Mouse (Mus musculus): ENCODE measurements around the gene Psma6.
"Not testable (repeated sequence)": the region's sequence is repeated elsewhere in the genome, so short reads cannot be mapped to it uniquely, and the experiment has no call there.

Psma6 gene

GRCm38 (mm10) chr12:55384023-55384749 is at the start of gene Psma6:
Psma6 (plus strand) TSS chr12:55384222.
- DNase-seq (ENCODE audit: low spot score in 2 of 2), result no peak

GRCm38 (mm10) chr12:55338490-55338889 is 45.5 kb upstream of the Psma6 start:
- not testable (repeated sequence) for DNase-seq (ENCODE audit: low spot score in 2 of 2)

GRCm38 (mm10) chr12:55343045-55343444 is 41.0 kb upstream of the Psma6 start:
- DNase-seq (ENCODE audit: low spot score in 2 of 2), result not testable (repeated sequence)

GRCm38 (mm10) chr12:55343998-55344397 is 40.0 kb upstream of the Psma6 start:
- DNase-seq (ENCODE audit: low spot score in 2 of 2), result no peak

GRCm38 (mm10) chr12:55344583-55344982 is 39.4 kb upstream of the Psma6 start:
- no peak for DNase-seq (ENCODE audit: low spot score in 2 of 2)

GRCm38 (mm10) chr12:55353423-55353822 is 30.6 kb upstream of the Psma6 start:
- no peak for DNase-seq (ENCODE audit: low spot score in 2 of 2)

GRCm38 (mm10) chr12:55354904-55355303 is 29.1 kb upstream of the Psma6 start:
- no peak for DNase-seq (ENCODE audit: low spot score in 2 of 2)

- no peak for DNase-seq (ENCODE audit: low spot score in 2 of 2)
Observed at GRCm38 (mm10) chr12:55357303-55357702, 26.7 kb upstream of the Psma6 start.

- no peak for DNase-seq (ENCODE audit: low spot score in 2 of 2)
Observed at GRCm38 (mm10) chr12:55360929-55361328, 23.1 kb upstream of the Psma6 start.

GRCm38 (mm10) chr12:55365083-55365482 is 18.9 kb upstream of the Psma6 start:
- DNase-seq (ENCODE audit: low spot score in 2 of 2), result no peak

- no peak for DNase-seq (ENCODE audit: low spot score in 2 of 2)
Observed at GRCm38 (mm10) chr12:55372424-55373055, 11.5 kb upstream of the Psma6 start.

- DNase-seq (ENCODE audit: low spot score in 2 of 2), result no peak
Observed at GRCm38 (mm10) chr12:55376956-55377609, 6.9 kb upstream of the Psma6 start.

DNA sequence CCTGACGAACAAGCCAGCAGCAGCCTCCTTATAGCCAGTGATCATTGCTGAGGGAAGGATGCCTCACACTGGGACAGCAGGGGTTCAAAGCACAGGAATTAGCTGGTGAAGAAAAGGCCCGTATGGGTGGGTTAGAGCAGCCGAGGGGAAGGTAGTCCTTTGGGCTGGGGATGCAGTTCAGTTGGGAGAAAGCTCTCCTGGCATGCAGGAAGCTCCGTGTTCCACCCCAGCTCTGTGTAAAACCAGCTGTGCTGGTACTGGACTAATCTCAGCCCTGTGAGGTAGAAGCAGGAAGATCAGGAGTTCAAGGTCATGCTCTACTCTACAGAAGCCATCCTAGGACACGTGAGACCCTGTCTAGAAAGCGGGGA is 6.4 kb upstream of the Psma6 start:
- DNase-seq (ENCODE audit: low spot score in 2 of 2), result no peak

GRCm38 (mm10) chr12:55384826-55385225 is 804 bp downstream of the Psma6 start:
- no peak for DNase-seq (ENCODE audit: low spot score in 2 of 2)

DNA sequence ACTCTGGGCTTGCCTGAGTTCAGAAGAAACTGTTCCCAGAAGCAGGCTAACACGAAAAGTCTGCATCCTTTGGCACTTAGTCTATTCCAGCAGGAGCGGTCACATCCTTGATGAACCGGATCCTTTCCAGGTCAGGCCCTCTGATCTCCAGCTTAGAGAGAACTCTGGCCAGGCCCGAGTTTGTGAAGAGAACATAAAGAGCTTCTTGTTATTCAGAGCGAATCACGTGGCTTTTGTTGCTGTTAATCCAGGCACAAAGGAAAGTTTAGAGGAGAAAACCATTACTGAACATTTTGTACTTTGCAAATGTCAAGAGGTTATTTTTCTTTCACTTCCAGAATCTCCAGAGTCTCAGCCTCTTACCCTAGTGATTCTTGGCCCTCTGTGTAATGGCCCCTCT is 1.9 kb downstream of the Psma6 start:
- no peak for DNase-seq (ENCODE audit: low spot score in 2 of 2)

DNA sequence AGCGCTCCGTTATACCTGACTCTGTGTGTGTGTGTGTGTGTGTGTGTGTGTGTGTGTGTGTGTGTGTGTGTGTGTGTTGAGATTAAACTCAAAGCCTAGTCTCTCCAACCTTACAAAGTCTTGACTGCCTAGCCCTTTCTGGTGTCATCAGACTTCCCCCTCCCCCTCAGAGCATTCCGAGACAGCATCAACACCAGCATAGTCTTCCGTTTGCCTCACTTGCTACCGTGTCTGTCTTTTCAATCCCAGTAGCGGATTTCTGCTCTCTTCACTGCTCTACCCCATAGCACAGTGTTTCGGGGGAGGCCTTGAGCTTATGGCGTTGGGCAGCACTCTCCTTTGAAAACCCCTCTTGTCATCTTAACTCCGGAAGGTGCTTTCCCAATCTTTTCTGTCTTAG is 2.4 kb downstream of the Psma6 start:
- DNase-seq (ENCODE audit: low spot score in 2 of 2), result no peak

DNA sequence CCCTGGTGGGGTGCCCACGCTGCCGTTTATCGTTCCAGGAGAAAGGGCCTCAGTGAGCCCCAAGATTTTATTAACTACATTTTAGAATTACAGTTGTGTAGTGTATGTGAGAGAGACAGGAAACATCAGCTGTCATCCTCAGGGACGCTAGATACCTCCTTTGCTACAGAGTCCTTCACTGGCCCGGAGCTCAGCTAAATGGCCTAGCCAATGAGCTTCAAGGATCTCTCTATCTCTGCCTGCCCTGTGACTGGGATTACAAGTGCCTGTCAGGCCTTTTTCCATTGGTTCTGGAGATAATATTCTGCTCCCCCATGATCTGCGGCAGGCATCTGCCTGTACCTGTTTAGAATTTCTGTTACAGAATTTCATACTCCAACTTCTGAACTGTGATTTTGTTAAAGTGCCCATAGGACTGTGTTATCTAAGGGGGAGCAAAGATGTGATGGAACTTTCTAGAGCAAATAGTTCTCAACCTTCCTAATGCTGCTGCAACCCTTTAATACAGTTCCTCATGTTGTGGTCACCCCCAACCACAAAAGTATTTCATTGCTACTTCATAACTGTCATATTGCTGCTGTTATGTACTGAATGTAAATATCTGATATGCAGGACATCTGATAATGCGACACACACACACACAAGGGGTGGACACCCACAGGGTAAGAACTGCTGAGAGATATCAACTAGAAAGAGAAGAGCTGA is 3.2 kb downstream of the Psma6 start:
- no peak for DNase-seq (ENCODE audit: low spot score in 2 of 2)

DNA sequence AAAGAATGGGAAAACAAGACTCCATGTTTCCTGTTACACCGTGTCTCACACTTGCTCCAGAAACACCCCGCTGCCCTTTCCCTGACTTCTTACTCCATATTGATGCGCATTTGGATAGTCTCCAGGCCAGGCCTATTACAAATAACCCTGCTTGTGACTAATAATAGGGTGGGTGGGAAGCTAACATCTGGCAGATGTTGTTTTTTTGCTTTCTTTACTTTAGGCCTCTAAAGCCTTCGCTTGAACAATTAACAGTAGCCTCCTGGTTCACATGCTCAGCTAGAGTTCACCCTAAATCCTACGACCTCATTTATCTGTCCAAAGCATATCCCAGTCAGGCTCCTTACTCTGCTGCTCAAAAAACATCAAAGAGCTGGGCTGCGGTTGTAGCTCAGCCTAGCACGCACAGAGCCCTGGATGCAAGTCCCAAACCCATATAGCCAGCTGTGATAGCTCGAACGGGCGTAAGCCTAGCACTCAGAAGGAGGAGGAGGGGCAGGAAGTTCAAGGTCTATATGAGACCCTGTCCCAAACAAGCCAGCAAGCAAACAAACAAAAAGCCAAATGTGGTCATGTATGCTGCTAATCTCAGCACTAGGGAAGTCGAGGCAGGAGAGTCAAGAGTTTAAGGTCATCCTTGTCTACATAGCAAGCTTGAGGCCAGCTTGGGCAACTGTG is 3.9 kb downstream of the Psma6 start:
- no peak for DNase-seq (ENCODE audit: low spot score in 2 of 2)

DNA sequence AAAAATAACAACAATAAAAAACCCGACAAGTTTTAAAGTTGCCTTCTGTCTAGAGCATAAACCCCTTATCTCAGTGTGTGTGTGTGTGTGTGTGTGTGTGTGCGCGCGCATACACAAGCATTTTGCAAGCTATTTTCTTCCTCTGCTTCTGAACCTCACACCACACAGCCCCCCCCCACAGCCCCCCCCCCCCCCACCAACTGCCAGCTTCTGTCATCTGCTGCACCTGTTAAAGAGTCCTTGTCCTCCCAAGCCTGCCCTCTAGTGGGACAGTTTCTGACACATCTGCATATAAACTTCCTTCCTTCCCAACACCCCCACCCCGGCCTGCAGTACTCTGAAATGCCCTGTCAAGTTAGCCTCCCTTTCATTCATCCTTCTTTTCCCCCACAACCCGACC is 4.5 kb downstream of the Psma6 start:
- no peak for DNase-seq (ENCODE audit: low spot score in 2 of 2)

GRCm38 (mm10) chr12:55389132-55390081 is 5.4 kb downstream of the Psma6 start:
- no peak for DNase-seq (ENCODE audit: low spot score in 2 of 2)

DNA sequence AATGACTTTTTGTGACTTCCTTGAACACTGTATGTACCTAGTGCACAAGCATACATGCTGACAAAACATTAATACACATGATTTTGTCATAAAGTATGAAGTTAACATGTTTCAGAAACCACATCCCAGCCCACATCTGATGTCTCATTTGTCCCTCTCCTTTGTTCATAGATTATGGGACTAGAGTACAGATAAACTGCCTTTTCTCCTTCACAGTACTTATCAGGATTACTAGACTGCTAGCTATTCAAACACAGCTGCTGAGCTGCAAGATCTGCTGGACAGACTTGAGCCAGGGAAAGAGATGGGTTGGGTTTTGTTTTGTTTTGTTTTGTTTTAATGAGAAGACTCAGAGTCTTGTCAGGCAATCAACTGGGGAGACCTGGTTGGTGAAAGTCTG is 8.1 kb downstream of the Psma6 start:
- DNase-seq (ENCODE audit: low spot score in 2 of 2), result no peak
